Mouse (Mus musculus) forebrain, embryonic 13.5 days (tissue): Measurements from ENCODE around the gene Fam240b. TPM values are rescaled to one million over a fixed set of nuclear protein-coding genes. Genes with fewer than 3 reads are reported as not detected.

Experiments used
- ATAC-seq: fragments of 200-750 bp; cut with Nextera tagmentation; 2 replicates; pipeline ENCODE4 v1.8.0; 2017
- H3K27ac ChIP-seq: fragments of 300-500 bp; sonication (generic); 2 replicates; pipeline ENCODE4 v1.5.1; 2015; ENCODE audit warnings: inconsistent platforms, mild to moderate bottlenecking, moderate library complexity
- H3K27me3 ChIP-seq: fragments of 300-500 bp; sonication (generic); 2 replicates; pipeline ENCODE4 v1.6.1; 2015; ENCODE audit warnings: mild to moderate bottlenecking, inconsistent platforms
- H3K36me3 ChIP-seq: fragments of 300-500 bp; sonication (generic); 2 replicates; pipeline ENCODE4 v1.6.1; 2015; ENCODE audit warnings: mild to moderate bottlenecking, inconsistent platforms; ENCODE audit not compliant: poor library complexity, severe bottlenecking
- H3K4me1 ChIP-seq: fragments of 300-500 bp; sonication (generic); 2 replicates; pipeline ENCODE4 v1.6.1; 2015; ENCODE audit warnings: inconsistent platforms
- H3K4me2 ChIP-seq: fragments of 300-500 bp; sonication (generic); 2 replicates; pipeline ENCODE4 v1.6.1; 2015; ENCODE audit warnings: inconsistent platforms, mild to moderate bottlenecking, moderate library complexity
- H3K4me3 ChIP-seq: fragments of 300-500 bp; sonication (generic); 2 replicates; pipeline ENCODE4 v1.5.1; 2015; ENCODE audit warnings: mild to moderate bottlenecking, inconsistent platforms
- H3K9ac ChIP-seq: fragments of 300-500 bp; sonication (generic); 2 replicates; pipeline ENCODE4 v1.6.1; 2015; ENCODE audit warnings: mild to moderate bottlenecking, inconsistent platforms
- H3K9me3 ChIP-seq: fragments of 300-500 bp; sonication (generic); replicated peaks from 2 replicates; pipeline ENCODE4 v1.6.1; 2016; ENCODE audit warnings: inconsistent platforms
- WGBS: fragments of 180-500 bp; shearing (Covaris S2); methylation state at CpG from one replicate; pipeline ENCODE4 v1.1.7; 2015; 5-methylcytosine and 5-hydroxymethylcytosine counted together
- polyA plus RNA-seq: library from polyadenylated mRNA; unstranded; fragments of >200 nt; fragmentation: Nextera tagmentation; extraction: Ambion mirVana; gene quantifications from 2 replicates; pipeline ENCODE4 v1.2.1, GENCODE M21; 2015

Gene Fam240b
- polyA plus RNA-seq, 1 experiment from 2014 or later: not detected

DNA sequence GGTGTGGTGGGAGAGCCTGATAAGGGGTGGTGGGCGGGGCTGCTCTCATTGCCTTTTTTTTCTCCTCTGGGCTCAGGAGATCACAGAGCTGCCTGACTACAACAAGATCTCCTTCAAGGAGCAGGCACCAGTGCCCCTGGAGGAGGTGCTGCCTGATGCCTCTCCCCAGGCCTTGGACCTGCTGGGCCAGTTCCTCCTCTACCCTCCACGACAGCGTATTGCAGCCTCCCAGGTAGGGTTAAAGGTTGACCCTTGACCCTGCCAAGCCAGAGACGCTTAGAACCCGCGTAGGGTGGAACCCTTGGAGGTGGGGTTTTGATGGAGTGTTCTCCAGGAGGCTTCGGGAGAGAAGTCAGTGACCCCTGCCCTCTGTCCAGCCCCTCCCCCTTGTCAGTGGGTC is 59.8 kb downstream of the Fam240b start:
- no peak overlapping the region for H3K4me3 ChIP-seq
- H3K27ac ChIP-seq: no peak overlapping the region
- peaks cover 10% of the 10 kb centered on the region for H3K4me1 ChIP-seq
- no peak overlapping the region for H3K4me2 ChIP-seq
- H3K9ac ChIP-seq: no peak overlapping the region
- H3K36me3 ChIP-seq: peaks cover 12% of the 10 kb centered on the region; the same call in 1 of the 2 replicates
- ATAC-seq: no peak
- no peaks in the 10 kb centered on the region for H3K27me3 ChIP-seq
- WGBS: 87% methylated on average over 7 of the region's 7 CpGs
- no peaks in the 10 kb centered on the region for H3K9me3 ChIP-seq

- Histone ChIP-seq H3K27me3 (no peaks in the 10 kb centered on the region), H3K4me3 (peak within 1 kb of the TSS; percentile 64), H3K36me3 (no peaks in the 10 kb centered on the region), H3K4me2 (peak within 1 kb of the TSS; percentile 75), H3K9me3 (no peaks in the 10 kb centered on the region), H3K4me1 (peaks cover 16% of the 10 kb centered on the region), H3K9ac (peak within 1 kb of the TSS; percentile 72), H3K27ac (peak within 1 kb of the TSS; percentile 83)
- peak; percentile 99 for ATAC-seq
- WGBS: under 1% methylated on average over 57 of the region's 57 CpGs
Observed at GRCm38 (mm10) chr13:64432017-64432995, 65.3 kb downstream of the Fam240b start, which contains the start of gene Cdk20. Gene Cdk20, plus strand, starts transcription at chr13:64432314.

Other genes with a start within 250 kb of the Fam240b start
- 3.8 and 5.5 TPM in 2 replicates for gene Cdc14b, start 222.5 kb downstream of the Fam240b start, polyA plus RNA-seq
- gene Aaed1, start 185.1 kb downstream of the Fam240b start, polyA plus RNA-seq: 10.1 and 12.3 TPM in 2 replicates
- gene Ctsl, start 126.9 kb downstream of the Fam240b start, polyA plus RNA-seq: 79.0 and 92.5 TPM in 2 replicates
- gene Cdk20, start 65.5 kb downstream of the Fam240b start, polyA plus RNA-seq: 14.9 and 16.2 TPM in 2 replicates